Mouse (Mus musculus): Measurements from ENCODE around the gene Rho. TPM values are rescaled to one million over a fixed set of nuclear protein-coding genes. Genes with fewer than 3 reads are reported as not detected.

Rho gene
- polyA plus RNA-seq, 1 experiment from 2014 or later = 0.15 TPM

- Histone ChIP-seq H3K9me3 (no peaks in the 10 kb centered on the region), H3K27me3 (replicated peaks) (no peaks in the 10 kb centered on the region), H3K27ac (no peak overlapping the region), H3K9ac (no peak overlapping the region), H3K4me2 (no peak overlapping the region), H3K4me1 (peaks cover 17% of the 10 kb centered on the region), H3K4me3 (replicated peaks) (no peak overlapping the region), H3K36me3 (peaks cover 4% of the 10 kb centered on the region; the same call in 1 of the 2 replicates)
- 60% methylated on average over 6 of the region's 6 CpGs for WGBS
- ATAC-seq (ENCODE audit: insufficient read depth, low FRiP score, low read depth) = no peak
These were observed 38.4 kb downstream of the Rho start for GRCm38 (mm10) chr6:115969952-115970351.

GRCm38 (mm10) chr6:115971273-115972060 is 39.9 kb downstream of the Rho start:
- 46% methylated on average over 13 of the region's 13 CpGs for WGBS
- Histone ChIP-seq H3K36me3 (peaks cover 6% of the 10 kb centered on the region; the same call in 1 of the 2 replicates), H3K9ac (no peak overlapping the region), H3K27me3 (replicated peaks) (no peaks in the 10 kb centered on the region), H3K27ac (no peak overlapping the region), H3K4me1 (peaks cover 17% of the 10 kb centered on the region), H3K4me2 (no peak overlapping the region), H3K4me3 (replicated peaks) (no peak overlapping the region), H3K9me3 (no peaks in the 10 kb centered on the region)
- ATAC-seq (ENCODE audit: insufficient read depth, low FRiP score, low read depth) = no peak

DNA sequence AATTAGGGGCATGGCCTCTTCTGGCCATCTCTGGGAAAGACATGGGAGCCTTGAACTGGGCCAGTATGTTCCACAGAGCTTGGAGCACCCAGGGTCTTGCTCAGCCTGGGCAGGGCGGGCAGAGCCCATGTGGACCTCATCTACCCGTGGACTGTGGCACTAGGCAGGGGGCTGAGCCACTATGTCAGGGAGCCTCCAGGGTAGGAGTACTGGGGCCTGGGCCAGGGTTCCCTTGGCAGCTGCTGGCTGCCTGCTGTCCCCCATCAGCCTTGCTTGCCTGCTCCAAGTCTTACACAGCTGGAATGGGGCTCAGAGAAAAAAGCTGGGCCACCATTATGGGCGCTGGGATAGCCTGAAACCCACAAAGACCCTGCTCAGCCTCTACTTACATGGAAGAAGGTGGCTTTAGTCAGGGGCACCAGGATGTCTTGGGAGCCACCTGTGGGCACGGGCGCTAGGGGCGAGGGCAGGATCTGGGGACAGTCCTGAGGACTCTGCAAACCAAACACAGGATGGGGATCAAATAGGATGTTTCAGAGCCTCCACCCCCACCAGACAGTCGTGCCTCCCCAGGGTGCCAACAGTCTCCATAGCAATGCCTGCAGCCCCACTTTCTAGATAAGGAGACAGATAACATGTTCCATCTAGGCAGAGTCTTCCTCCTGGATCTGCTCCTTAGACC is 40.7 kb downstream of the Rho start:
- Histone ChIP-seq H3K4me1 (peaks cover 17% of the 10 kb centered on the region), H3K27ac (no peak overlapping the region), H3K36me3 (peaks cover 6% of the 10 kb centered on the region; the same call in 1 of the 2 replicates), H3K9me3 (no peaks in the 10 kb centered on the region), H3K4me2 (no peak overlapping the region), H3K4me3 (replicated peaks) (no peak overlapping the region), H3K9ac (no peak overlapping the region), H3K27me3 (replicated peaks) (no peaks in the 10 kb centered on the region)
- ATAC-seq (ENCODE audit: insufficient read depth, low FRiP score, low read depth) = no peak
- 79% methylated on average over 7 of the region's 7 CpGs for WGBS

DNA sequence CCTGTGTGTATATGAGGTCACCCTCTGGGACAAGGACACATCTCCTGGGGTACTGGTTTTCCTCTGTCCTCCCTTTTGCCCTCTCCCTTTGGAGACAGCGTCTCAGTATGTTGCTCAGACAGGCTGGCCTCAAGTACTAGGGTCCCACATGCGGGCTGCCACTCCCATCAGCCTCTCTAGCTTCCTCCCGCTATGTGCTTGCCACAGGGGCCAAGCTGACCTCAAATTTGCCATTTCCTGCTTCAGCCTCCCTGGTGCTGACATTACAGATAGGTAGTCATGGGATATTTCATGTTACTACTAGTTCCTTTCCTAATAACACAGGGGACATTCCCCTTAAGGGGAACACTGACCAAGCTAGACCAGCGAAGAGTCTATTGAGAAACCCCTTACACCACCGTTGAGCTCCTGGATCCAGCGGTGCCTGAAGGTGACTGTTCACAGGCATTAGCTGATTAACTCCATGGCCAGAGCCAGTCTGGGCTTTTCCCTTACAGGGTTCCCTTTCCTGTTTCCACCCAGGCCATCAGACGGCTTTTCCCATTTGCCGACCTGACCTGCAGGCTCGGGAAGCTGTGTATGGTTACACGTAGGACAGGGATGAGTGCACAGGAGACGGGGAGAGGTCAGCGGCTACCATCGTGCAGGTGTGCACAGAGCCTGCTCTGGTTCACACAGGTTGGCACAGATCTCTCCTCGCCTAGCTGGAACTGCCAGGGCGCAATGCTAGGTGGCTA is 41.8 kb downstream of the Rho start:
- Histone ChIP-seq H3K36me3 (peaks cover 6% of the 10 kb centered on the region; the same call in 1 of the 2 replicates), H3K9ac (no peak overlapping the region), H3K4me1 (peaks cover 17% of the 10 kb centered on the region), H3K27me3 (replicated peaks) (no peaks in the 10 kb centered on the region), H3K4me3 (replicated peaks) (no peak overlapping the region), H3K9me3 (no peaks in the 10 kb centered on the region), H3K27ac (no peak overlapping the region), H3K4me2 (no peak overlapping the region)
- WGBS = 86% methylated on average over 15 of the region's 15 CpGs
- no peak for ATAC-seq (ENCODE audit: insufficient read depth, low FRiP score, low read depth)

- no peak for ATAC-seq (ENCODE audit: insufficient read depth, low FRiP score, low read depth)
- H3K27ac ChIP-seq = no peak overlapping the region
These were observed 42.5 kb downstream of the Rho start for GRCm38 (mm10) chr6:115973881-115974662.

DNA sequence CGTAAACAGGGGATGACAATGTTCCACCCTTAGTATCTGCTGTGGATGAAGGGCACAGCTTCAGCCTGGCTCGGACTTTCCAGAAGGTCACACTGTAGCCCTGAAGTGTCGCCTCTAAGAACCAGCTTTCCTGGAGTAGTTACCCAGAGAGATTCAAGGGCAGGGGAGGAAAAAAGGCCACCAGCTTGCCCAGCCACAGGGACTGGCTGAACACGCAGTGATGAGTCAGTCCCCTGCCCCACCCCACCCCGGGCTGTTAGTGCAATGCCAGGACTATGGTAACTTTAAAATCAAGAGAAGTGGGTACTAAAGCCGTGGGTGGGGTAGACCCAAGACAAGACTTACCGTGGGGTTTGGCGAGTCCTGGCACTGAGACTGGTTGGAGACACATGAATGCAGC is 44.1 kb downstream of the Rho start:
- H3K27ac ChIP-seq = no peak overlapping the region
- no peak overlapping the region for H3K4me2 ChIP-seq
- no peak overlapping the region for H3K9ac ChIP-seq
- H3K4me1 ChIP-seq = peaks cover 17% of the 10 kb centered on the region
- H3K27me3 ChIP-seq (replicated peaks) = no peaks in the 10 kb centered on the region
- 82% methylated on average over 8 of the region's 8 CpGs for WGBS
- no peaks in the 10 kb centered on the region for H3K9me3 ChIP-seq
- peaks cover 4% of the 10 kb centered on the region; the same call in 1 of the 2 replicates for H3K36me3 ChIP-seq
- no peak for ATAC-seq (ENCODE audit: insufficient read depth, low FRiP score, low read depth)
- no peak overlapping the region for H3K4me3 ChIP-seq (replicated peaks)

More at GRCm38 (mm10) chr6:115973881-115974662, 42.5 kb downstream of the Rho start:
- Histone ChIP-seq H3K36me3 (peaks cover 6% of the 10 kb centered on the region; the same call in 1 of the 2 replicates), H3K9me3 (no peaks in the 10 kb centered on the region), H3K4me1 (peaks cover 17% of the 10 kb centered on the region), H3K4me2 (no peak overlapping the region), H3K9ac (no peak overlapping the region), H3K4me3 (replicated peaks) (no peak overlapping the region), H3K27me3 (replicated peaks) (no peaks in the 10 kb centered on the region)
- 77% methylated on average over 16 of the region's 16 CpGs for WGBS

DNA sequence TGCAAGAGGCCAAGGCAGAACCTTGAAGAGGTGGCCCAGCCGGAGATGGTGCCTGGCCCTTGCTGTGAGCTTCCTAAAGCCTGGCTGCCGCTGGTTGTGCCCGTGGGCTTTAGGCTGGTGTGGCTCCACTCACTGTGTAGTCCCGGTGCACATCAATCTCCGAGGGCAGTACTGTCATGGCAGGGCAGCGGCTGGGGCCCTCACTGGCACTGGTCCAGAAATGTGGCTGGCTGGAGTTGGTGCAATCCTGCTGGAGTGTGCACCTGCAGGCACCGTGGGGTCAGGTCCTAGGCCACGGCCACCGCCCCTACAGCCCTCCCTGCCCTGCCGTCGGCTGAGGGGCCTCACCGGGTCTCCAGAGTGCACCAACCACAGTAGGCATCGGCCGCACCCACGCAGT is 46.3 kb downstream of the Rho start:
- H3K4me1 ChIP-seq = peaks cover 8% of the 10 kb centered on the region
- no peak for ATAC-seq (ENCODE audit: insufficient read depth, low FRiP score, low read depth)

GRCm38 (mm10) chr6:115978596-115978995 is 47.0 kb downstream of the Rho start:
- 63% methylated on average over 8 of the region's 8 CpGs for WGBS
- Histone ChIP-seq H3K4me3 (replicated peaks) (no peak overlapping the region), H3K4me2 (no peak overlapping the region), H3K9ac (no peak overlapping the region), H3K27me3 (replicated peaks) (no peaks in the 10 kb centered on the region), H3K9me3 (no peaks in the 10 kb centered on the region), H3K36me3 (peaks cover 4% of the 10 kb centered on the region; the same call in 1 of the 2 replicates), H3K4me1 (peaks cover 12% of the 10 kb centered on the region; the same call in 1 of the 2 replicates), H3K27ac (no peak overlapping the region)
- ATAC-seq (ENCODE audit: insufficient read depth, low FRiP score, low read depth) = no peak

More for the DNA sequence above, 46.3 kb downstream of the Rho start:
- Histone ChIP-seq H3K9ac (no peak overlapping the region), H3K27ac (no peak overlapping the region), H3K27me3 (replicated peaks) (no peaks in the 10 kb centered on the region), H3K4me3 (replicated peaks) (no peak overlapping the region), H3K36me3 (peaks cover 4% of the 10 kb centered on the region; the same call in 1 of the 2 replicates), H3K9me3 (no peaks in the 10 kb centered on the region), H3K4me2 (no peak overlapping the region)
- 77% methylated on average over 15 of the region's 15 CpGs for WGBS

GRCm38 (mm10) chr6:115982889-115983288 is 51.3 kb downstream of the Rho start:
- WGBS = 51% methylated on average over 7 of the region's 7 CpGs
- peak overlapping the region; percentile 83 for H3K27ac ChIP-seq
- H3K4me3 ChIP-seq (replicated peaks) = no peak overlapping the region
- H3K27me3 ChIP-seq (replicated peaks) = no peaks in the 10 kb centered on the region
- H3K4me1 ChIP-seq = peaks cover 51% of the 10 kb centered on the region
- H3K9ac ChIP-seq = no peak overlapping the region; the same call in 1 of the 2 replicates
- ATAC-seq (ENCODE audit: insufficient read depth, low FRiP score, low read depth) = no peak
- H3K4me2 ChIP-seq = peak overlapping the region; percentile 16; the same call in 1 of the 2 replicates
- no peaks in the 10 kb centered on the region for H3K36me3 ChIP-seq
- no peaks in the 10 kb centered on the region for H3K9me3 ChIP-seq

GRCm38 (mm10) chr6:115983306-115984038 is 51.9 kb downstream of the Rho start:
- Histone ChIP-seq H3K4me2 (peak overlapping the region; percentile 16; the same call in 1 of the 2 replicates), H3K36me3 (no peaks in the 10 kb centered on the region), H3K9me3 (no peaks in the 10 kb centered on the region), H3K27ac (peak overlapping the region; percentile 83), H3K9ac (no peak overlapping the region), H3K4me3 (replicated peaks) (no peak overlapping the region), H3K27me3 (replicated peaks) (no peaks in the 10 kb centered on the region), H3K4me1 (peaks cover 51% of the 10 kb centered on the region)
- WGBS = 46% methylated on average over 12 of the region's 12 CpGs
- ATAC-seq (ENCODE audit: insufficient read depth, low FRiP score, low read depth) = no peak

All from stomach, embryonic 15.5 days (tissue).